Comparison of ENCODE assay signal across 14 mouse cellular contexts in genomic region chr11:80799979-80800378, GRCm38 (mm10). TPM values are rescaled to one million over a fixed set of nuclear protein-coding genes. Genes with fewer than 3 reads are reported as not detected.
DNase-seq lines count a peak whose midpoint lies in the region; ATAC-seq and TF ChIP-seq lines count a peak whose summit lies in the region.
"Had no signal": no experiment of that assay in that cellular context is flagged by ENCODE, and none has a peak within 500 bp of the region (broad histone marks: within the 10 kb centered on the region; RNA-seq: fewer than 3 reads in every experiment).

No protein-coding gene starts in this region.

- H3K9me3 ChIP-seq in midbrain, postnatal 0 days (ENCODE audit: low read length) = no peaks in the 10 kb centered on the region
- H3K9me3 ChIP-seq in midbrain, embryonic 15.5 days = no peaks in the 10 kb centered on the region
- no peaks in the 10 kb centered on the region for H3K9me3 ChIP-seq in kidney, postnatal 0 days (replicated peaks; ENCODE audit: low read length)
- H3K9me3 ChIP-seq: hindbrain, embryonic 15.5 days; limb, embryonic 15.5 days had no signal

- WGBS in midbrain, postnatal 0 days = 47% methylated on average over 3 of the region's 3 CpGs
- WGBS in midbrain, embryonic 15.5 days = 46% methylated on average over 3 of the region's 3 CpGs
- WGBS in kidney, postnatal 0 days = 33% methylated on average over 3 of the region's 3 CpGs

- no peaks in the 10 kb centered on the region for H3K27me3 ChIP-seq in midbrain, postnatal 0 days (ENCODE audit: insufficient read depth, low read length)
- H3K27me3 ChIP-seq in midbrain, embryonic 15.5 days (replicated peaks) = no peaks in the 10 kb centered on the region
- H3K27me3 ChIP-seq in kidney, postnatal 0 days (ENCODE audit: insufficient read depth, low read length) = no peaks in the 10 kb centered on the region
- H3K27me3 ChIP-seq: forebrain, embryonic 12.5 days; hindbrain, embryonic 15.5 days; limb, embryonic 15.5 days had no signal

- peak; percentile 51 for TF ChIP-seq CTCF in midbrain, postnatal 0 days (IDR thresholded peaks at IDR 0.05)
- TF ChIP-seq CTCF in kidney, postnatal 0 days (IDR thresholded peaks at IDR 0.05; ENCODE audit: low read depth) = peak; percentile 69

- no peak overlapping the region for H3K4me2 ChIP-seq in midbrain, postnatal 0 days (ENCODE audit: low read depth, low read length, poor library complexity, severe bottlenecking)
- no peak overlapping the region for H3K4me2 ChIP-seq in midbrain, embryonic 15.5 days
- H3K4me2 ChIP-seq in kidney, postnatal 0 days (ENCODE audit: low read length) = no peak overlapping the region
- H3K4me2 ChIP-seq: forebrain, embryonic 12.5 days; hindbrain, embryonic 15.5 days; limb, embryonic 15.5 days had no signal

- no peak overlapping the region for H3K27ac ChIP-seq in midbrain, postnatal 0 days (ENCODE audit: low read depth, low read length)
- H3K27ac ChIP-seq in midbrain, embryonic 15.5 days = no peak overlapping the region
- H3K27ac ChIP-seq in kidney, postnatal 0 days = no peak overlapping the region
- H3K27ac ChIP-seq: forebrain, embryonic 12.5 days; hindbrain, embryonic 15.5 days; limb, embryonic 15.5 days had no signal

- H3K4me1 ChIP-seq in midbrain, postnatal 0 days (ENCODE audit: insufficient read depth, low read length) = no peaks in the 10 kb centered on the region
- H3K4me1 ChIP-seq in midbrain, embryonic 15.5 days = no peaks in the 10 kb centered on the region
- H3K4me1 ChIP-seq in kidney, postnatal 0 days (replicated peaks; ENCODE audit: insufficient read depth, low read length) = no peaks in the 10 kb centered on the region
- H3K4me1 ChIP-seq: forebrain, embryonic 12.5 days; hindbrain, embryonic 15.5 days had no signal

- H3K36me3 ChIP-seq in midbrain, postnatal 0 days (ENCODE audit: insufficient read depth, low read length) = no peaks in the 10 kb centered on the region
- H3K36me3 ChIP-seq in midbrain, embryonic 15.5 days (replicated peaks) = no peaks in the 10 kb centered on the region
- no peaks in the 10 kb centered on the region for H3K36me3 ChIP-seq in kidney, postnatal 0 days (ENCODE audit: insufficient read depth, low read length)
- H3K36me3 ChIP-seq: forebrain, embryonic 12.5 days; hindbrain, embryonic 15.5 days; limb, embryonic 15.5 days had no signal

- peak; percentile 25 for DNase-seq in adrenal gland, postnatal 25 days
- no peak for DNase-seq in adrenal gland, adult 8-10 months
- DNase-seq in midbrain, postnatal 0 days (ENCODE audit: low spot score) = no peak
- peak; percentile 16 for DNase-seq in kidney, postnatal 0 days (ENCODE audit: low spot score)
- DNase-seq in urinary bladder, postnatal 10 days (ENCODE audit: low spot score) = no peak
- no peak for DNase-seq in cerebellum, adult 11 months
- DNase-seq: cerebellum, postnatal 36 days had no signal

- no peak overlapping the region for H3K4me3 ChIP-seq in midbrain, postnatal 0 days (ENCODE audit: low read depth, low read length)
- no peak overlapping the region for H3K4me3 ChIP-seq in midbrain, embryonic 15.5 days
- H3K4me3 ChIP-seq in kidney, postnatal 0 days (replicated peaks; ENCODE audit: low read depth, low read length) = no peak overlapping the region
- H3K4me3 ChIP-seq: forebrain, embryonic 12.5 days; hindbrain, embryonic 15.5 days; limb, embryonic 15.5 days had no signal

- no peak overlapping the region for H3K9ac ChIP-seq in midbrain, postnatal 0 days (replicated peaks; ENCODE audit: low read length, poor library complexity, severe bottlenecking)
- H3K9ac ChIP-seq in midbrain, embryonic 15.5 days = no peak overlapping the region
- H3K9ac ChIP-seq in kidney, postnatal 0 days (ENCODE audit: low read depth, low read length) = no peak overlapping the region
- H3K9ac ChIP-seq: forebrain, embryonic 12.5 days; hindbrain, embryonic 15.5 days; limb, embryonic 15.5 days had no signal

- no peak for ATAC-seq in midbrain, postnatal 0 days (ENCODE audit: low FRiP score)
- no peak for ATAC-seq in midbrain, embryonic 15.5 days (replicated peaks)
- ATAC-seq in kidney, postnatal 0 days (replicated peaks; ENCODE audit: low FRiP score, low read depth) = no peak
- peak; percentile 62; the same call in 1 of the 2 replicates for ATAC-seq in neutrophil, adult 5-6 weeks (ENCODE audit: extremely low read depth, insufficient number of reproducible peaks, low FRiP score, poor library complexity, severe bottlenecking)

RNA-seq across cellular contexts. Expression of gene Tmem98, which starts 10.0 kb away (rescaled TPM):
- 65.1 and 67.8 TPM in 2 replicates for total RNA-seq in adrenal gland, postnatal 25 days (2021)
- 10 to 100 TPM; 35.5 to 87.0 (median 58.0) TPM for total RNA-seq in adrenal gland, adult 8-10 months (2022)
- 11.6 and 12.6 TPM in 2 replicates for total RNA-seq in midbrain, postnatal 0 days (2014; rRNA removed)
- 12.6 and 14.1 TPM in 2 replicates for polyA plus RNA-seq in midbrain, postnatal 0 days (2015; fragmentation: Nextera tagmentation; extraction: Ambion mirVana)
- polyA plus RNA-seq in midbrain, embryonic 15.5 days (2015; fragmentation: Nextera tagmentation; extraction: Ambion mirVana) = 24.0 and 25.3 TPM in 2 replicates
- polyA plus RNA-seq in kidney, postnatal 0 days (2015; fragmentation: Nextera tagmentation; extraction: Ambion mirVana) = 93.2 and 95.0 TPM in 2 replicates
- total RNA-seq in neutrophil, adult 5-6 weeks (2017) = not detected in 2 replicates
- total RNA-seq: monocyte, adult 5-6 weeks had no signal

RNA-seq across cellular contexts. Expression of gene Myo1d, which starts 20.2 kb away (rescaled TPM):
- total RNA-seq in adrenal gland, postnatal 25 days (2021) = 82.4 and 88.1 TPM in 2 replicates
- total RNA-seq in adrenal gland, adult 8-10 months (2022) = 100 to 1,000 TPM in 2 of 4 experiments, 10 to 100 TPM in 2; 62.6 to 107 (median 87.1) TPM
- total RNA-seq in midbrain, postnatal 0 days (2014; rRNA removed) = 2.5 and 3.0 TPM in 2 replicates
- 1.4 and 1.8 TPM in 2 replicates for polyA plus RNA-seq in midbrain, postnatal 0 days (2015; fragmentation: Nextera tagmentation; extraction: Ambion mirVana)
- 2.3 and 2.7 TPM in 2 replicates for polyA plus RNA-seq in midbrain, embryonic 15.5 days (2015; fragmentation: Nextera tagmentation; extraction: Ambion mirVana)
- 15.7 and 16.9 TPM in 2 replicates for polyA plus RNA-seq in kidney, postnatal 0 days (2015; fragmentation: Nextera tagmentation; extraction: Ambion mirVana)
- 8.1 and 10.7 TPM in 2 replicates for total RNA-seq in neutrophil, adult 5-6 weeks (2017)

RNA-seq across cellular contexts. Expression of gene Spaca3, which starts 58.2 kb away (rescaled TPM):
- total RNA-seq in adrenal gland, postnatal 25 days (2021) = not detected in 2 replicates
- not detected for total RNA-seq in adrenal gland, adult 8-10 months (2022)
- not detected in 2 replicates for total RNA-seq in midbrain, postnatal 0 days (2014; rRNA removed)
- polyA plus RNA-seq in midbrain, postnatal 0 days (2015; fragmentation: Nextera tagmentation; extraction: Ambion mirVana) = not detected in 2 replicates
- polyA plus RNA-seq in midbrain, embryonic 15.5 days (2015; fragmentation: Nextera tagmentation; extraction: Ambion mirVana) = not detected in 2 replicates
- polyA plus RNA-seq in kidney, postnatal 0 days (2015; fragmentation: Nextera tagmentation; extraction: Ambion mirVana) = not detected in 2 replicates
- total RNA-seq in neutrophil, adult 5-6 weeks (2017) = not detected in 2 replicates
- total RNA-seq: heart, adult 8-10 months; monocyte, adult 5-6 weeks had no signal
- polyA plus RNA-seq: forebrain, embryonic 12.5 days; hindbrain, embryonic 15.5 days; limb, embryonic 15.5 days had no signal

Comparison
In these comparisons a context has a peak if more than half of its experiments do, and no peak if none do; other contexts are left out.
1. DNase-seq: peak in adrenal gland, postnatal 25 days (single experiment) and kidney, postnatal 0 days (single experiment); none in adrenal gland, adult 8-10 months (single experiment), midbrain, postnatal 0 days (single experiment), urinary bladder, postnatal 10 days (single experiment) and cerebellum, adult 11 months (single experiment).
2. RNA of gene Tmem98, which starts 10.0 kb away (total RNA-seq): 35.5 to 87.0 TPM in adrenal gland, adult 8-10 months, 65.1 to 67.8 TPM in adrenal gland, postnatal 25 days and 11.6 to 12.6 TPM in midbrain, postnatal 0 days; not detected in neutrophil, adult 5-6 weeks; every median in the first group is over 10 times any median in the second.